ENCODE assay signal across 9 mouse cellular contexts in genomic region chr9:79617336-79617735, GRCm38 (mm10).
DNase-seq lines count a peak whose midpoint lies in the region; ATAC-seq and TF ChIP-seq lines count a peak whose summit lies in the region.
"Had no signal": no experiment of that assay in that cellular context is flagged by ENCODE, and none has a peak within 500 bp of the region (broad histone marks: within the 10 kb centered on the region; RNA-seq: fewer than 3 reads in every experiment).

No protein-coding gene starts in this region.

- no peak for TF ChIP-seq POLR2A in MEL (IDR thresholded peaks at IDR 0.05; ENCODE audit: control insufficient read depth in 1 of 2, insufficient read depth in 1 of 2, low read depth in 1 of 2, low read length in 2 of 2, poor library complexity in 1 of 2)

- ATAC-seq in heart, embryonic 16.5 days (replicated peaks; ENCODE audit: extremely low read depth, insufficient read depth, low FRiP score) = peak; percentile 100
- peak; percentile 98 for ATAC-seq in lung, embryonic 15.5 days (ENCODE audit: borderline replicate concordance, extremely low read depth, low FRiP score, low TSS enrichment)

- no peak overlapping the region for H3K9ac ChIP-seq in MEL (ENCODE audit: control insufficient read depth, low read depth, low read length, poor library complexity, severe bottlenecking)
- no peak overlapping the region for H3K9ac ChIP-seq in heart, embryonic 16.5 days (ENCODE audit: low read length)
- no peak overlapping the region for H3K9ac ChIP-seq in lung, embryonic 15.5 days
- H3K9ac ChIP-seq: forebrain, embryonic 12.5 days had no signal

- H3K27ac ChIP-seq in MEL (ENCODE audit: control insufficient read depth, low read depth, low read length) = no peak overlapping the region
- H3K27ac ChIP-seq in heart, embryonic 16.5 days (ENCODE audit: low read length) = peak overlapping the region; percentile 83
- peak overlapping the region; percentile 69 for H3K27ac ChIP-seq in lung, embryonic 15.5 days
- H3K27ac ChIP-seq in gastrocnemius, adult 2 months = no peak overlapping the region
- H3K27ac ChIP-seq: forebrain, embryonic 12.5 days had no signal

- no peak for TF ChIP-seq CTCF in MEL (IDR thresholded peaks at IDR 0.05 in 2 of 3, conservative IDR thresholded peaks at IDR 0.05 in 1 of 3; ENCODE audit: control insufficient read depth in 1 of 3, insufficient read depth in 1 of 3, low read depth in 2 of 3, low read length in 3 of 3, poor library complexity in 1 of 3, severe bottlenecking in 1 of 3)
- TF ChIP-seq CTCF in gastrocnemius, adult 2 months (IDR thresholded peaks at IDR 0.05) = no peak

- peaks cover 0 to 2% of the 10 kb centered on the region in 2 experiments; a peak in 1 of 4 replicates for H3K4me1 ChIP-seq in MEL (ENCODE audit: control insufficient read depth in 1 of 2, insufficient read depth in 2 of 2, low read length in 2 of 2)
- peaks cover 21% of the 10 kb centered on the region for H3K4me1 ChIP-seq in heart, embryonic 16.5 days (ENCODE audit: control insufficient read depth, insufficient read depth, low read length)
- no peaks in the 10 kb centered on the region for H3K4me1 ChIP-seq in lung, embryonic 15.5 days

- no peaks in the 10 kb centered on the region for H3K27me3 ChIP-seq in MEL (ENCODE audit: control insufficient read depth in 1 of 2, insufficient read depth in 2 of 2, low read length in 2 of 2)
- no peaks in the 10 kb centered on the region for H3K27me3 ChIP-seq in heart, embryonic 16.5 days (ENCODE audit: control insufficient read depth, insufficient read depth, low read length)
- H3K27me3 ChIP-seq in lung, embryonic 15.5 days = no peaks in the 10 kb centered on the region
- H3K27me3 ChIP-seq: forebrain, embryonic 12.5 days had no signal

- no peaks in the 10 kb centered on the region for H3K9me3 ChIP-seq in MEL (replicated peaks; ENCODE audit: insufficient read depth, low read length)
- H3K9me3 ChIP-seq in heart, embryonic 16.5 days (replicated peaks; ENCODE audit: control insufficient read depth, low read length) = no peaks in the 10 kb centered on the region
- no peaks in the 10 kb centered on the region for H3K9me3 ChIP-seq in lung, embryonic 15.5 days
- H3K9me3 ChIP-seq: forebrain, embryonic 12.5 days had no signal

- no peak for TF ChIP-seq EP300 in MEL (IDR thresholded peaks at IDR 0.05; ENCODE audit: low read depth in 1 of 2, low read length in 2 of 2)

- no peaks in the 10 kb centered on the region for H3K79me2 ChIP-seq in MEL (ENCODE audit: control insufficient read depth, insufficient read depth, low read length, poor library complexity)

- DNase-seq in gastrocnemius, postnatal 14 days = peak; percentile 27
- DNase-seq in gastrocnemius, postnatal 10 days = no peak
- peak; percentile 4 for DNase-seq in MEL (ENCODE audit: low read depth, low spot score)
- DNase-seq in cerebellum, adult 18-20 months = no peak
- DNase-seq in gastrocnemius, adult 2 months = no peak
- no peak for DNase-seq in adrenal gland, adult 8-10 months

- intact Hi-C loops in gastrocnemius, postnatal 14 days (cut with DNase I; ENCODE audit: low total_unique reads) = no loop called here
- intact Hi-C loops in gastrocnemius, adult 2 months (cut with DNase I) = no loop called here

- no peaks in the 10 kb centered on the region for H3K36me3 ChIP-seq in MEL (ENCODE audit: control insufficient read depth in 1 of 2, insufficient read depth in 2 of 2, low read length in 2 of 2)
- peaks cover 4% of the 10 kb centered on the region; the same call in 1 of the 2 replicates for H3K36me3 ChIP-seq in heart, embryonic 16.5 days (ENCODE audit: control insufficient read depth, insufficient read depth)
- peaks cover 4% of the 10 kb centered on the region; the same call in 1 of the 2 replicates for H3K36me3 ChIP-seq in lung, embryonic 15.5 days
- H3K36me3 ChIP-seq: forebrain, embryonic 12.5 days had no signal

- no peak overlapping the region for H3K4me2 ChIP-seq in heart, embryonic 16.5 days (ENCODE audit: low read depth, low read length)
- no peak overlapping the region for H3K4me2 ChIP-seq in lung, embryonic 15.5 days
- H3K4me2 ChIP-seq: forebrain, embryonic 12.5 days had no signal

- H3K4me3 ChIP-seq in MEL (ENCODE audit: control insufficient read depth in 1 of 2, insufficient read depth in 1 of 2, low read depth in 2 of 2, low read length in 2 of 2) = no peak overlapping the region
- no peak overlapping the region for H3K4me3 ChIP-seq in heart, embryonic 16.5 days (ENCODE audit: low read length)
- H3K4me3 ChIP-seq in lung, embryonic 15.5 days = no peak overlapping the region
- no peak overlapping the region for H3K4me3 ChIP-seq in gastrocnemius, adult 2 months
- H3K4me3 ChIP-seq: forebrain, embryonic 12.5 days had no signal

- WGBS in heart, embryonic 16.5 days = 5% methylated on average over 3 of the region's 3 CpGs
- WGBS in lung, embryonic 15.5 days = 7% methylated on average over 3 of the region's 3 CpGs

- no peak for TF ChIP-seq RAD21 in MEL (IDR thresholded peaks at IDR 0.05; ENCODE audit: low read depth, low read length)

TF ChIP-seq in MEL, 35 proteins besides CTCF, POLR2A, EP300 and RAD21:
- TF ChIP-seq RCOR1 (IDR thresholded peaks at IDR 0.05; ENCODE audit: low read depth, low read length) = no peak
- TF ChIP-seq CHD2 (IDR thresholded peaks at IDR 0.05; ENCODE audit: low read length) = no peak
- peak; percentile 73 for TF ChIP-seq USF1 (IDR thresholded peaks at IDR 0.05; ENCODE audit: low read depth, low read length)
- no peak for TF ChIP-seq CHD1 (IDR thresholded peaks at IDR 0.05; ENCODE audit: low read depth, low read length)

Comparison
In these comparisons a context has a peak if more than half of its experiments do, and no peak if none do; other contexts are left out.
1. DNase-seq: peak in gastrocnemius, postnatal 14 days (single experiment) and MEL (single experiment); none in gastrocnemius, postnatal 10 days (single experiment), cerebellum, adult 18-20 months (0 of 2), gastrocnemius, adult 2 months (single experiment) and adrenal gland, adult 8-10 months (single experiment).
2. H3K27ac ChIP-seq: peak in heart, embryonic 16.5 days (single experiment) and lung, embryonic 15.5 days (single experiment); none in MEL (single experiment) and gastrocnemius, adult 2 months (single experiment).